Mouse (Mus musculus) kidney, adult 2 months (tissue): ENCODE results near the gene Ankfn1. TPM values are rescaled to one million over a fixed set of nuclear protein-coding genes. Genes with fewer than 3 reads are reported as not detected.

Source experiments
- DNase-seq: peaks from one replicate; pipeline ENCODE4 v3.0.0; 2021
- H3K27ac ChIP-seq: fragments of 200-500 bp; 2 replicates; pipeline ENCODE4 v1.5.1; 2012; ENCODE audit warnings: low read depth, low read length, control low read depth, inconsistent platforms; ENCODE audit not compliant: insufficient read depth
- H3K27me3 ChIP-seq: fragments of 200-500 bp; replicated peaks from 2 replicates; pipeline ENCODE4 v1.6.1; 2012; ENCODE audit warnings: mild to moderate bottlenecking, moderate library complexity, low read length, inconsistent platforms; ENCODE audit not compliant: control insufficient read depth, insufficient read depth
- H3K36me3 ChIP-seq: fragments of 200-500 bp; 2 replicates; pipeline ENCODE4 v1.6.1; 2012; ENCODE audit warnings: mild to moderate bottlenecking, moderate library complexity, low read length, inconsistent platforms; ENCODE audit not compliant: control insufficient read depth, insufficient read depth
- H3K4me1 ChIP-seq: fragments of 200-500 bp; 2 replicates; pipeline ENCODE4 v1.6.1; 2011; ENCODE audit warnings: low read length; ENCODE audit not compliant: control insufficient read depth, insufficient read depth
- H3K4me3 ChIP-seq: fragments of 200-500 bp; 2 replicates; pipeline ENCODE4 v1.5.1; 2011; ENCODE audit warnings: mild to moderate bottlenecking, low read depth, low read length, control low read depth; ENCODE audit not compliant: insufficient read depth
- CTCF ChIP-seq: fragments of 200-500 bp; conservative IDR thresholded peaks from 2 replicates; pipeline ENCODE4 v1.5.1; 2011; ENCODE audit warnings: low read depth, mild to moderate bottlenecking, control low read depth, low read length, moderate library complexity, mixed read lengths; ENCODE audit not compliant: insufficient read depth, insufficient read length
- POLR2A ChIP-seq: fragments of 200-500 bp; IDR thresholded peaks from one replicate; pipeline ENCODE4 v1.6.1; 2011; ENCODE audit warnings: low read depth, low read length, control low read depth
- WGBS: fragments of 180-500 bp; shearing (Covaris S2); methylation state at CpG from one replicate; pipeline ENCODE4 v1.1.7; 2018; 5-methylcytosine and 5-hydroxymethylcytosine counted together
- polyA plus RNA-seq: library from polyadenylated mRNA; depleted of rRNA; stranded (reverse); fragments of >200 nt; gene quantifications from 2 replicates; pipeline ENCODE4 v1.2.3, GENCODE M21; 2012

Ankfn1 gene
- polyA plus RNA-seq, 1 experiment = 0.03 TPM

DNA sequence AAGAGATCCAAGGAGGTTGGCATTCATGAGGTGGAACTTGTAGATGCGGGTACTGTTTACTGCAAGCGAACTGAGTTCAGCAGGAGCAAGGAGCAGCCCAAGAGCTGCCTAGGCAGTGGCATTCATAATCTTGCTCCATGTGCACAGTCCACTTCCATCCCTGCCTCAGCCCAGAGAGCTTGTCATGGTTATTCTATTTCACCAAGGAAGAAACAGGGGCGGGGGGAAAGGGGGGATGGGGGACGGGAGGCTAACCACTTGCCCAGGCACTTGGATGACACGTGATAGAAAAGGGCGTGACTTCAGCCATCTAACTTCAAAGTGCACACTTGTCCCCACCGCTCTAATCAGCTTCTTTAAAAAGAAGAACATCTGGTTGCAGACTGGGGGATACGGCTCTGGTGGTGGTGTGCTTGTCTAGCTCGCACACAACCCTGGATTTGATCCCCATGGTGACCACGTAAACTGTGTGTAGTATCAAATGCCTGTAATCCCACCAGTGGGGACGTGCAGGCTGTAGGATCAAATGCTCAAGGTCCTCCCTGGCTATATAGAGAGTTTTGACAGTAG, 203.1 kb downstream of the Ankfn1 start:
- Histone ChIP-seq H3K36me3 (no peaks in the 10 kb centered on the region), H3K4me3 (no peak overlapping the region), H3K4me1 (no peaks in the 10 kb centered on the region), H3K27me3 (no peaks in the 10 kb centered on the region), H3K27ac (no peak overlapping the region)
- DNase-seq = no peak
- WGBS = 32% methylated on average over 11 of the region's 11 CpGs
- TF ChIP-seq POLR2A = no peak
- no peak for TF ChIP-seq CTCF

DNA sequence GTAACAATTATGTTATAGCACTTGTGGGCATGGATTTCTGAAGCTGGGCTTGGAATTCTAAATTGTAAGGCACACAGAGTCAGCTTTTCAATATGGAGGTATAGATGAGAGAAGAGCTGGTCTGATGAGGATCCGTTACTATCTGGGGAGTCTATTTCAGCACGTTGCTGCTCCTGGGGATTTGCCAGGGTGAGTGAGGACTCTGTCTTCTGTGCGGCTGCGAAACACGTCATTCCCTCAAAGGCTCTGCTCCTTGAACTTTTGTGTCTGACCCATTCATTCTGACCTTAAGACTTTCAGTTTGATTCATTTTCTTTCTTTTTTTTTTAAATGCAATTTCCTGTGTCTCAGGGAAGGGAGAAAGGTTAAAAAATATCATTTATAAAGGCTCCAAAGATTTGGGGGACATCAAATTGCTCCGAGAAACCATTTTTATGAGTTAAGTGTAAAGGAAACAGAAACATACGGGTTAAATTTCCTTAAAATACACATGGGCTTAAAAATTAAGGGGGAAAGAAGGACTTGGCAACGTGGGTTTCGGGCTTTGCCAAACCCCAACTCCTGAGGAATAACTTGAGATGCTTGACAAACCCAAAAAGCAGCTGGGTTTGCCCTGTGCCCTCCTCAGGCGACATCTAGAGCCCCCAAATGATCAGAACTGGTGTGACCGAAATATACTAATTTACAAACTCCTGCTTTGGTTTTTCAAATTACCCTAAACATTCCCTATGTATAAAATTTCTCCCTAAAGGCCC, 207.9 kb downstream of the Ankfn1 start:
- Histone ChIP-seq H3K36me3 (no peaks in the 10 kb centered on the region), H3K4me1 (no peaks in the 10 kb centered on the region), H3K27ac (no peak overlapping the region), H3K4me3 (no peak overlapping the region), H3K27me3 (no peaks in the 10 kb centered on the region)
- 62% methylated on average over 11 of the region's 11 CpGs for whole genome bisulfite sequencing
- no peak for TF ChIP-seq POLR2A
- TF ChIP-seq CTCF = no peak
- DNase-seq = peak; percentile 56

DNA sequence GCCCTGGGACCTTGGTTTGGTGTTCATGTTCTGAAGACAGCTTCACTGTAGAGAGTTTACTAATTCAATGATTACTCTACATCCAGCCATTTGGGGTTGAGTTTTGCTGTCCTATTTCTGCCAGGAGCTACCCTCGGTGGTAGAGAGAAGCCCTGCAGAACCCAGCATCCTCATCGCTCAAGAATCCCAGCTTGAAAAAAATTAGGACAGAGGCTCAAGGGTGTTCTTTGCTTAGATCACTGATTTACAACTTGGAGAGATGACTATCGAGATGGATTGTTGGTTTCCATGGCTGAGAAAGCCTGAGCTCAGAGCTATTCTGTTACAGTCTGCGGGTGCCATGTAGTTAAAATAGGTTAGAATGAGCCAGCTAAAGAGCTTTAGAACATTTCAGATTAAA, 209.2 kb downstream of the Ankfn1 start:
- no peaks in the 10 kb centered on the region for H3K4me1 ChIP-seq
- no peak overlapping the region for H3K27ac ChIP-seq
- 70% methylated on average over 4 of the region's 4 CpGs for WGBS
- DNase-seq = no peak
- no peak for TF ChIP-seq CTCF
- TF ChIP-seq POLR2A = no peak
- no peak overlapping the region for H3K4me3 ChIP-seq
- H3K36me3 ChIP-seq = no peaks in the 10 kb centered on the region
- H3K27me3 ChIP-seq = no peaks in the 10 kb centered on the region

DNA sequence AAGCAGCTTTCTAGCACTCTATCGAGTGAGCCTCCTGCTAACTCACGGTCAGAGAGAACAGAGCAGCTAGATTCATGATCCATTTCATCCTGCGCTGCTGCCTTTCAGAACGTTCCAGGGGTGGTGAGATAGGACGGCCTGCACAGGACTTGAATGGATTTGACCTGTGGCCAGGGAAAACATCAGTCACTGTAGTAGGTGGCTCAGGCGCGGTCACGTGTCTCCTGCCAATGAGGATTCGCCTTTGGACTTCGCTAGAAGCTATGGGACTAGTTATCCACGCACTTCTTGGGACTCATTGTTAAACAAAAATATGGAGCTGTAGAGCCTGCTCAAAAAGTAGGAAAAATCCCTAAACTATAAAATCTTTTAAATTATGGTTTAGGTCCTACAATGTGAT, 226.0 kb downstream of the Ankfn1 start:
- WGBS = 79% methylated on average over 11 of the region's 11 CpGs
- no peak overlapping the region for H3K4me3 ChIP-seq
- H3K36me3 ChIP-seq = no peaks in the 10 kb centered on the region
- H3K4me1 ChIP-seq = no peaks in the 10 kb centered on the region
- H3K27ac ChIP-seq = no peak overlapping the region
- 0 out of 2 replicates have a peak, but pooled peaks cover 1% of the 10 kb centered on the region for H3K27me3 ChIP-seq
- TF ChIP-seq POLR2A = no peak
- no peak for TF ChIP-seq CTCF
- DNase-seq = no peak

DNA sequence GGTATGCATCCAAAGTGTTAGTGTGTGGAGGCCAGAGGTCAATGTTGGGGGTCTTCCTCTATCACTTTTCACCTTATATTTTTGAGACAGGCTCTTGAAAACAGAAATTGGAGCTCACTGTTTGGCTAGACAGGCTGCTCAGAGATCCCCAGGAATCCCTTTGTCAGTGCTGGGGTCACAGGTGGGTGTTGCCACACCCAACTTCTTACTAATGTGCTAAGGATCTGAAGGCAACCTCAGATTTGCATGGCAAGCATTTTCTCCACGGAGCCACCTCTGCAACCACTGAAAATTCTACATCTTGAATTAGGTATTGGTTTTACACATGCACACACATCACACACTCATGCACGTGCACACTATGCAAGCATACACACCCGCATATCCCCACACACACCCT, 226.5 kb downstream of the Ankfn1 start:
- DNase-seq = no peak
- no peaks in the 10 kb centered on the region for H3K4me1 ChIP-seq
- 0 out of 2 replicates have a peak, but pooled peaks cover 1% of the 10 kb centered on the region for H3K27me3 ChIP-seq
- WGBS = 82% methylated on average over 3 of the region's 3 CpGs
- no peak overlapping the region for H3K27ac ChIP-seq
- no peaks in the 10 kb centered on the region for H3K36me3 ChIP-seq
- H3K4me3 ChIP-seq = no peak overlapping the region
- TF ChIP-seq CTCF = no peak
- TF ChIP-seq POLR2A = no peak

DNA sequence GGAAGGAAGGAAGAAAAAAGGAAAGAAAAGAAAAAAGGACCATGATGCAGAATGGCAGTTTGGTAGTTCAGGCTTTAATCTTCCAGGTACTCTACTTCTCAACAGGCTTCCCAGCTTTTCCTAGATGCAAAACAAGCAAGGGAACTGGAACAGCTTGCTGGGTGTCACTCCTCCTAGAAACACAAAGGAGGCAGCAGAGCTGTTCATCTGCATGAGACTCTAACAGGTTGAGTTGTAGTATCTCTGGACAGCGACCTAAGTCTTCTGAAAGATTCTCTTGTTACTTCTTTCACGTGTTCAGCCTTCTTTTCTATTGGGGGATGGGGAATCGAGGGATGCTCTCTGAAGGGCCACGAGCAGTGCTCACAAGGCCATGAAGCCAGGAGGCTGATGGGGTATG, 228.7 kb downstream of the Ankfn1 start:
- Histone ChIP-seq H3K27me3 (0 out of 2 replicates have a peak, but pooled peaks cover 1% of the 10 kb centered on the region), H3K36me3 (no peaks in the 10 kb centered on the region), H3K4me1 (no peaks in the 10 kb centered on the region), H3K27ac (no peak overlapping the region), H3K4me3 (no peak overlapping the region)
- 40% methylated on average over 4 of the region's 4 CpGs for WGBS
- TF ChIP-seq POLR2A = no peak
- TF ChIP-seq CTCF = no peak
- no peak for DNase-seq

DNA sequence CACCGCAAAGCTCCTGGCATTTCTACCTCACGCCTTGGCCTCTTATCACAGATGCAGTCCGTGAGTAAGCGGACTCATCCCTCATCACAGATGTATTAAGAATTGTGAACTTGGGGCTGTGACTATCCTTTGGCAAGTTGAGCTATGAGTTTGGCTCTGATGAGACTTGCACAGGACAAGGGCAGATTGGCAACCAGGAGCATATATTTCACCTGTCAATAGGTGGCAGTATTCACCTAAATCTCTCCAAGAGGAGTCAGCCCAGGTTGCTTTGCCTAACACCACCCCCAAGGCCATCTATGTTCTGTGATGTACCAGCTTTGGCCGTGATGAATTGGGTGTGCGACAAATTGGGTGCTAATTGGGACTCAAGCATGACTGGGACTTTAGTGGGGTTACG, 231.3 kb downstream of the Ankfn1 start:
- peak; percentile 65 for DNase-seq

More for the DNA sequence above, 231.3 kb downstream of the Ankfn1 start:
- Histone ChIP-seq H3K4me3 (no peak overlapping the region), H3K36me3 (no peaks in the 10 kb centered on the region), H3K4me1 (no peaks in the 10 kb centered on the region), H3K27ac (no peak overlapping the region), H3K27me3 (0 out of 2 replicates have a peak, but pooled peaks cover 1% of the 10 kb centered on the region)
- TF ChIP-seq POLR2A (no peak), CTCF (peak; percentile 55)
- WGBS = 48% methylated on average over 7 of the region's 7 CpGs
